Mouse (Mus musculus): ENCODE measurements around the gene Olfr31. TPM values are rescaled to one million over a fixed set of nuclear protein-coding genes. Genes with fewer than 3 reads are reported as not detected.

Gene Olfr31
- not detected in 2 replicates for polyA plus RNA-seq (2015; fragmentation: Nextera tagmentation; extraction: Ambion mirVana)

DNA sequence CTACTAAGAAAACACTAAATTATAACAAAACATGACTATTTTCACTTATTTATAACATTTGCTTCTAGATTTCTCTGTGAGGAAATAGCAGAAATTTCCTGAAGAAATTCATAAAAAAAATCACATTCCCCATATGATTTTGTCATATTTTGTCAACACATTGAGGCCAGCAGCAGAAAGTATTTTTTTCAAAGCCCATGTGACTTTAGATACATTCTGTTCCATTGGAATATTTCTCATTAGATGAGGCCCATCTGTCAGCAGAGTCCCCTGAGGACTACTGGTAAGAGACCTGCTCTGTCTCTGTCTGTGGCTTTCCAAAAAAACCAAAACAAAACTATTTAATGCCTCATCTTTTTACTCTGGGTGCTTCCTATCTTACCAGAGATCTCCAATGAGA is at the start of gene Olfr31:
Gene Olfr31 (plus strand): TSS at position 301 of the 400 bp plus-strand sequence.
- Histone ChIP-seq H3K9me3 (no peaks in the 10 kb centered on the region), H3K27ac (replicated peaks) (no peak within 1 kb of the TSS), H3K4me1 (replicated peaks) (no peaks in the 10 kb centered on the region), H3K4me2 (no peak within 1 kb of the TSS), H3K9ac (no peak within 1 kb of the TSS), H3K27me3 (no peaks in the 10 kb centered on the region), H3K36me3 (no peaks in the 10 kb centered on the region), H3K4me3 (no peak within 1 kb of the TSS)
- no peak for ATAC-seq (ENCODE audit: low read depth)

DNA sequence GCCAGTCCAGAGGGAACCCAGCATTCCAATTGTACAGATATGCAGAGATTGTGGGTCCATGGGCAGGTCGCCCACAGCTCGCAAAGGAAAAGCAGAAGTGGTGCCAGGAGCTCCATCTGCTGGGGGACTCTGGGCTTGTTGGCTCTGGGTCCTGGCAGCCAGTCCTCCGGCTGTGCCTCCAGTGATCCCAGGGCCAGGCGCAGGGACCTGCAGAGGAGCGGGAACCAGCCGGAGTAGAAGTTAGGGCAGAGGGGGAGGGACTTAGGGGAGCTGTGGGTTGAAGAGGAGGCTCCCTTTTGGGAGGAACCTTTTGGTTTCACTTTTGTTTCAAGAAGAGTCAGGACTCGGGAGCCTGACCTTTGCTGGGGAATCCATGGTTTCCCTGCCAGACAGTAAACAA is 28.2 kb upstream of the Olfr31 start:
- Histone ChIP-seq H3K9me3 (no peaks in the 10 kb centered on the region), H3K4me3 (no peak overlapping the region), H3K27ac (replicated peaks) (no peak overlapping the region), H3K9ac (no peak overlapping the region), H3K27me3 (no peaks in the 10 kb centered on the region), H3K36me3 (no peaks in the 10 kb centered on the region), H3K4me1 (replicated peaks) (no peaks in the 10 kb centered on the region), H3K4me2 (no peak overlapping the region)
- 65% methylated on average over 7 of the region's 7 CpGs for WGBS
- no peak for ATAC-seq (ENCODE audit: low read depth)

DNA sequence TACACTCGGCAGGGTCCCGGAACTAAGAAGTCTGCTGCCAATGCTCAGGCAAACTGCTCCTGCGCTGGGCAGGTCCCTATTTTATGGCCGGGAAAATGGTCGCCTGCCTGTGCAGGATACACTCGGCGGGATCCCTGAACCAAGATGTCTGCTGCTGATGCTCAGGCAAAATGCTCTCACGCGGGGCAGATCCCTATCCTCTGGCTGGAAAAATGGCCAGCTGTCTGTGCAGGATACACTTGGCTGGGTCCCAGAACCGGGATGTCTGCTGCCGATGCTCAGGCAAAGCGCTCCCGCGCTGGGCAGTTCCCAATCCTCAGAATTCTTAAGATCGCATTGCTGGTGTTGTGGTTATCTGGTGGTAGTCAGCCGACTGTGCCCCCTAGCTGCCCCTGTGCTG is 13.7 kb upstream of the Olfr31 start:
- H3K4me3 ChIP-seq, result no peak overlapping the region
- H3K27ac ChIP-seq (replicated peaks), result no peak overlapping the region
- no peaks in the 10 kb centered on the region for H3K36me3 ChIP-seq
- no peaks in the 10 kb centered on the region for H3K4me1 ChIP-seq (replicated peaks)
- no peak for ATAC-seq (ENCODE audit: low read depth)
- peak overlapping the region; percentile 29; the same call in 1 of the 2 replicates for H3K4me2 ChIP-seq
- no peak overlapping the region for H3K9ac ChIP-seq
- 59% methylated on average over 16 of the region's 16 CpGs for WGBS
- no peaks in the 10 kb centered on the region for H3K9me3 ChIP-seq
- no peaks in the 10 kb centered on the region for H3K27me3 ChIP-seq

DNA sequence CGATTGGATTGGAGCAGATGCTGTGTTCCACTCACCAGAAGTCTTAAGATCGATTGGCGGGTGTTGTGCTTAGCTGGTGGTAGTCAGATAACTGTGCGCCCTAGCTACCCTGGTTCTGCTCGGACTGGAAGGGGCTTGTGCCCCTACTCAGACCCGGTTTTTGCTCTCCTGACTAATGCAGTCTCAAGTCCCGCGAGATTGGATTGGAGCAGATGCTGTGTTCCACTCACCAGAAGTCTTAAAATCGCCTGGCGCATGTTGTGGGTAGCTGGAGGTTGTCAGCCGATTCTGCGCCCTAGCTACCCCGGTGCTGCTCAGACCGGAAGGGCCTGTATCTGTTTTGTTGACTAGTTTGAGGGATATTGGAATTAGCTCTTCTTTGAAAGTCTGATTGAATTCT is 13.2 kb upstream of the Olfr31 start:
- peak overlapping the region; percentile 29; the same call in 1 of the 2 replicates for H3K4me2 ChIP-seq

DNA sequence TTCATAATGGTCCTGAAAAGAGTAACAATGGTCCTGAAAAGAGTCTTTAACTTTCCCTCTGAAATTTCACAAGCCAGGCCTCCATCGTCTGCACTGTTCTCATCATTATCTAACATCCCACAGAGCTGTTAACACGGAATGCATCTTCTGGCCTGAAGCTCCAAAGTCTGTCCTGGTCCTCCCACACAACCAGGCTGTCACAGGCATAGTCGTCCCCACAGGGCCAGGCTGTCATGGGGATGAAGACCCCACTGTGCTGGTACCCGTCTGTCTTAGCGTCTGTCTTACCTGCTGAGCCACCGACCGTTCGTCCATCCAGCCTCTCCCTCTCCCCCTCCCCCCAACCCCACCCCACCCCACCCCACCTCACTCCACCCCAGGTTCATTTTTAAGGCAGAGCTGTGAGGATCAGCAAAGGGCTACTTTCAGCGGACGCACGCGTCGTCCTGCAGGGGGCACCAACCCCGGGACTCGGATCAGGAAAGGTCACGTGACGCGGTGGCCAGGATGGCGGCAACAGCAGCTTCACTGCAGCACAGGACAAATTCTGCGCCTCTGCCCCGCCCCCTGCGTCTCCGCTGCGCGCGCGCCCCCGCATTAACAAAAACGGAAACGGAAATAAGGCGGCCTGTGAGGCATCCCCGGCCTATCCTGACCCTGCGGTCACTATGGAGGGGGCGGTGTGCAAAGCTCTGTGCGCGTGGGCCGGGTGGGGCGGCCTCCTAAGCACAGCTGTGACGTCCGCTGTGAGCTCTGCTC is 22.7 kb downstream of the Olfr31 start:
- Histone ChIP-seq H3K4me1 (replicated peaks) (peaks cover 5% of the 10 kb centered on the region), H3K27me3 (no peaks in the 10 kb centered on the region), H3K4me2 (peak overlapping the region; percentile 75), H3K9ac (peak overlapping the region; percentile 75), H3K36me3 (peaks cover 4% of the 10 kb centered on the region; the same call in 1 of the 2 replicates), H3K4me3 (peak overlapping the region; percentile 60), H3K9me3 (peaks cover 47% of the 10 kb centered on the region), H3K27ac (replicated peaks) (peak overlapping the region; percentile 78)
- ATAC-seq (ENCODE audit: low read depth), result peak; percentile 83
- 8% methylated on average over 40 of the region's 40 CpGs for WGBS

More for the DNA sequence above, 13.2 kb upstream of the Olfr31 start:
- Histone ChIP-seq H3K27ac (replicated peaks) (no peak overlapping the region), H3K27me3 (no peaks in the 10 kb centered on the region), H3K36me3 (no peaks in the 10 kb centered on the region), H3K4me3 (no peak overlapping the region), H3K9me3 (no peaks in the 10 kb centered on the region), H3K4me1 (replicated peaks) (no peaks in the 10 kb centered on the region), H3K9ac (no peak overlapping the region)
- WGBS, result 61% methylated on average over 14 of the region's 14 CpGs
- no peak for ATAC-seq (ENCODE audit: low read depth)

DNA sequence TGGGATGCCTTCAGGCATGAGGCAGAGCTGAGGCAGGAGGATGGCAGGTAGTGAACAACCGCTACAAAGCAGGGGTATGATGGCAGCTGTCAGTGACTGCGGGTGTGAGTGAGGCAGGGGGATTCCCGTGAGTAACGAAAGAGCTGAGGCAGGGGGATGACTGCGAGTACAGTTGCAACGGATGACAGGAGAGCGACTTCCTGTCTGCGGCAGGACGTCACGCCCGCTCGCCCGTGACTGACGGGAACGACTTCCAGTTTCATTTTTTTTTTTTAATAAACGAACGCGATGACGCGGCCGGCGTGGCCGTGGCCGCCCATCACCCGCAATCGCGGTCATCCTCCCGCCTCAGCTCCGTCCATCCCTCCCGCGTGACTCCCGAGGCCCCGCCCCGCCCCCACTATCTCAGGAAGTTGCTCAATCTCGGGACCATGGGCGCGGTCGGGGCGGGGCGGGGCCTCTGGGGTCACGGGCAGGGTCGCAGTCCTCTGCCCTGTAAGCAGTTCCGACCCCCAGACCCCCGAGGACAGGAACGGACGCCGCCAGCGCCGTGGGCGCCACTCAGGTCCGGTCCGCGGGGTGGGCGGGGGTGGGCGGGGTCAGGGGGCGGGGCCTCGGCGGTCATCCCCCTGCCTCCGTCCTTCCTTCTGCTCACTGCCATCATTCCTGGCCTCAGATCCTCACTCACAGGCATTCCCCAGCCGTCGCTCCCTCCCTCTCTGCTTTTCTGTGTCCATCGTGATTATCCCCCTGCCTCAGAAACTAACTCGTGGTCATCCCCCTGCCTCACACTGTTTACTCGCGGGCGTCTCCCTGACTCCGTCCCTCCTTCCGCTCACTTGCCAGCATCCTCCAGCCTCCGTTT is 23.6 kb downstream of the Olfr31 start, which contains the start of gene Il3ra:
Gene Il3ra (plus strand): TSS at position 328 of the 865 bp plus-strand sequence.
- Histone ChIP-seq H3K4me3 (peak within 1 kb of the TSS; percentile 60), H3K9me3 (peaks cover 46% of the 10 kb centered on the region), H3K27me3 (no peaks in the 10 kb centered on the region), H3K36me3 (peaks cover 4% of the 10 kb centered on the region; the same call in 1 of the 2 replicates), H3K27ac (replicated peaks) (peak within 1 kb of the TSS; percentile 78), H3K4me2 (peak within 1 kb of the TSS; percentile 75), H3K9ac (peak within 1 kb of the TSS; percentile 75), H3K4me1 (replicated peaks) (peaks cover 5% of the 10 kb centered on the region)
- WGBS, result 3% methylated on average over 69 of the region's 69 CpGs
- ATAC-seq (ENCODE audit: low read depth), result peak; percentile 52

DNA sequence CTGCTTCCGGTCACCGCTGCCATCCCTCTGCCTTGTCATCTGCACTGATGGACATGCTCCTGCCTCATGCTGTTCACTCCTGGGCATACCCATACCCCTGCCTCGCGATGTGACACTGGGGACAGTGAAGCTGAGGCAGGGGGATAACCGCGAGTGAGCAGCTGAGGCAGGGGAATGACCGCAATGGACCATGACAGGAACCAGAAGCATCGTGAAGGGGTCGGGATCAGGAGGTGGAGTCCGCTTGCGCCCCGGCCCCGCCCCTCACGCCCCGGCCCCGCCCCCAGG is 24.1 kb downstream of the Olfr31 start:
- Histone ChIP-seq H3K9ac (peak overlapping the region; percentile 75), H3K4me3 (peak overlapping the region; percentile 60), H3K27me3 (no peaks in the 10 kb centered on the region), H3K4me2 (peak overlapping the region; percentile 75), H3K9me3 (peaks cover 43% of the 10 kb centered on the region), H3K27ac (replicated peaks) (peak overlapping the region; percentile 78), H3K4me1 (replicated peaks) (peaks cover 5% of the 10 kb centered on the region), H3K36me3 (peaks cover 4% of the 10 kb centered on the region; the same call in 1 of the 2 replicates)
- peak; percentile 13 for ATAC-seq (ENCODE audit: low read depth)
- WGBS, result 31% methylated on average over 16 of the region's 16 CpGs

DNA sequence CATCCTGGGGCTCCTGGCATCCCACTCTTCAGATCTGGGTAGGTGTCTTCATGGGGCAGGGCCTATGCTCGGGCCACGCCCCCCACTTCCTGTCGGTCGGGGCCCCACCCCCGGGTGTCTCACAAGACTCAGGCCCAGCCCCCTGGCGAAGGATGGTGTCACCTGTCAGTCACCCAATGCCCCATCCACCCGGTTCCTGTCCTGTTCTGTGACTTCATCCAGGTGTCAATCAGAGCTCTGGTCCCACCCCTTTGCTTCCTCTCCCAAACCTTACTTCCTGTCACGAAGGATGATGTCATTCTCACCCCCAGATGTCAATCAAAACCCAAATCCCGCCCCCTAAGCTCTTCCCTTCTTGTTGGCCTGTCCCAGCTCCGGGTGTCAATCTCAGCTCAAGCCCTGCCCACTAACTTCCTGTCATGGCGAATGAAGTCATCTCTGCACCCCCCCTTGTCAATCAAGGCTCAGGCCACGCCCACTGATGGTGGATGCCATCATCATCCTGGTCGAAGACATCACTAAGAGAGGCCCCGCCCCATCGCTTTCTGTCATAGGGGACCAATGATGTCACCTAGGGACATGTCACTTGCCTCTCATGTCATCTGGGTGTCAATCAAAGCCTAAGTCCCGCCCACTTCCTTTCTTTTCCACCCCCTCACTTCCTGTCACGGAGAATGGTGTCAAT is 24.7 kb downstream of the Olfr31 start:
- H3K27ac ChIP-seq (replicated peaks), result no peak overlapping the region
- H3K4me1 ChIP-seq (replicated peaks), result peaks cover 5% of the 10 kb centered on the region
- H3K36me3 ChIP-seq, result peaks cover 4% of the 10 kb centered on the region; the same call in 1 of the 2 replicates
- WGBS, result 85% methylated on average over 16 of the region's 17 CpGs
- H3K27me3 ChIP-seq, result no peaks in the 10 kb centered on the region
- H3K4me3 ChIP-seq, result peak overlapping the region; percentile 60
- H3K9ac ChIP-seq, result no peak overlapping the region
- peak overlapping the region; percentile 75 for H3K4me2 ChIP-seq
- ATAC-seq (ENCODE audit: low read depth), result 0 out of 2 replicates have a peak, but pooled peaks have one; percentile 0
- peaks cover 42% of the 10 kb centered on the region for H3K9me3 ChIP-seq

DNA sequence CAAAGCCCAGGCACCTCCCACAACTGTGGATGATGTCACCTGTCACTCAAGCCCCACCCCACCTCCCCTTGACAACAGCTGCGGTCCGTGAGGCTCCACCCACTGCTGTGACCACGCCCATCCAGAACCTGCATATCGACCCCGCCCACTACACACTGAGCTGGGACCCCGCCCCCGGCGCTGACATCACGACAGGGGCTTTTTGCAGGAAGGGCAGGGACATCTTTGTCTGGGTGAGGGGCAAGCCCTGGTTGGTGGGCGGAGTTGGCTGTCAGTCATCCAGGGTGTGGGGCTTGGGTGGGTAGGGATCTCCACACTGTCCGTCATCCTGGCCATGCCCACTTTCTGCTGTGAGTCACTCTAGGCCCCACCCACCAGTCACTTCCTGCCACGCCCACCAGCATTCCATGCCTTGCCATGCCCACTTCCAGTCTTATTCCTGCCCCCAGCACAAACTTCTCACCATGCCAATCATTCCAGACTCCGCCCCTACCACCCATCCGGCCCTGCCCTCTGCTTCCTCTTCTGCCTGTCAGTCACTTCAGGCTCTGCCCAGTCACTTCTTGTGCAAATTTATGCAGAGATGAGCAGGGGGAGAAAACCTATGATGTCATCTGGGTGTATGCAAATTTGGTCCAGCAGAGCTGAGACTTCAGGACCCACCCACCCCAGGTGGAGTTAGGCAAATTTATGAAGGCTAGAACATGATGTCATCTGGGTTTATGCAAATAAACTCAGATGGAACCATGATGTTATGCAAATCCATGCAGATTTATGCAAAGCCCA is 25.4 kb downstream of the Olfr31 start:
- Histone ChIP-seq H3K36me3 (peaks cover 4% of the 10 kb centered on the region; the same call in 1 of the 2 replicates), H3K4me2 (no peak overlapping the region), H3K4me1 (replicated peaks) (peaks cover 5% of the 10 kb centered on the region), H3K27ac (replicated peaks) (no peak overlapping the region), H3K9me3 (peaks cover 39% of the 10 kb centered on the region), H3K27me3 (no peaks in the 10 kb centered on the region), H3K9ac (no peak overlapping the region), H3K4me3 (no peak overlapping the region)
- 95% methylated on average over 14 of the region's 14 CpGs for WGBS
- 0 out of 2 replicates have a peak, but pooled peaks have one; percentile 5 for ATAC-seq (ENCODE audit: low read depth)

DNA sequence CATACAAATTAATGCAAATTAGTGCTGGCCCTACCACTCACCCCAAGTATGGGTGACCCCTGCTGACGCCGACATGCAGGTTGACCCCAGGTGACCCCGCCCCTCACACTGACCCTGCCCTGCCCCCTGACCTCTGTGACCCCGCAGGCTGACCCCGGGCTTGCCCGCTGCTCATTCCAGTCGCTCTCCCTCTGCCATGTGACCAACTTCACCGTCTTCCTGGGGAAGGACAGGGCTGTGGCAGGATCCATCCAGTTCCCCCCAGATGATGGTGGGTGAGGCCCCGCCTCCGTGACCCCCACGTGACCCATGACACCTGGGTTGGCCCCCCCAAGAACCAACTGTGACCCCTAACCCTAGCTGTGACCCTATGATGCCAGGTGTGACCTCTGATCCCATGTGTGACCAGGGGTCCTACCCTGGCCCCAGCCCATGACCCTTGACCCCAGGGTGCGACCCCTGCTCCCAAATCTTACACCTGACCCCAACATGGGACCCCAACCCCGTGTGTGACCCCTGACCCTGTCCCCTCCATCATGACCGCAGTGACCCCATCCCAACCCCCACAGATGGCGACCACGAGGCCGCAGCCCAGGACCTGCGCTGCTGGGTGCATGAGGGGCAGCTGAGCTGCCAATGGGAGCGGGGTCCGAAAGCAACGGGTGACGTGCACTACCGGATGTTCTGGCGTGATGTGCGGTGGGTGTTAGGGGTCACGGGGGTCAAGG is 26.2 kb downstream of the Olfr31 start:
- Histone ChIP-seq H3K9me3 (peaks cover 36% of the 10 kb centered on the region), H3K4me1 (replicated peaks) (peaks cover 5% of the 10 kb centered on the region), H3K4me2 (no peak overlapping the region), H3K9ac (no peak overlapping the region), H3K27me3 (no peaks in the 10 kb centered on the region), H3K27ac (replicated peaks) (no peak overlapping the region), H3K4me3 (no peak overlapping the region), H3K36me3 (peaks cover 4% of the 10 kb centered on the region; the same call in 1 of the 2 replicates)
- WGBS, result 94% methylated on average over 26 of the region's 26 CpGs
- no peak for ATAC-seq (ENCODE audit: low read depth)
